Mouse (Mus musculus) bone marrow macrophage, adult 2 months (primary cell): ENCODE data around the gene Phf12. TPM values are rescaled to one million over a fixed set of nuclear protein-coding genes. Genes with fewer than 3 reads are reported as not detected.

ENCODE experiments used
- H3K27ac ChIP-seq: 2 replicates; pipeline ENCODE4 v1.5.1; 2012; ENCODE audit warnings: low read depth, low read length; ENCODE audit not compliant: insufficient read depth
- H3K4me1 ChIP-seq: 2 replicates; pipeline ENCODE4 v1.6.1; 2012; ENCODE audit warnings: low read length; ENCODE audit not compliant: control insufficient read depth, insufficient read depth
- H3K4me3 ChIP-seq: 2 replicates; pipeline ENCODE4 v1.5.1; 2012; ENCODE audit warnings: mild to moderate bottlenecking, low read length, moderate library complexity; ENCODE audit not compliant: insufficient read depth
- CTCF ChIP-seq: IDR thresholded peaks from 2 replicates; pipeline ENCODE4 v1.5.1; 2012; ENCODE audit warnings: low read depth, mild to moderate bottlenecking, low read length, moderate library complexity
- POLR2A ChIP-seq: IDR thresholded peaks from 2 replicates; pipeline ENCODE4 v1.6.1; 2012; ENCODE audit warnings: mild to moderate bottlenecking, low read depth, low read length, borderline replicate concordance
- polyA plus RNA-seq: library from polyadenylated mRNA; stranded (reverse); fragments of >200 nt; gene quantifications from 2 replicates; pipeline ENCODE4 v1.2.4, GENCODE M21; 2012; ENCODE audit not compliant: missing spikeins, insufficient read depth, insufficient read length

The Phf12 gene
- polyA plus RNA-seq, 1 experiment = 47.8 TPM

- no peak for TF ChIP-seq CTCF
- TF ChIP-seq POLR2A = no peak
- Histone ChIP-seq H3K27ac (peak overlapping the region; percentile 92), H3K4me3 (peak overlapping the region; percentile 61), H3K4me1 (peaks cover 18% of the 10 kb centered on the region)
Observed at GRCm38 (mm10) chr11:77981609-77982440, 729 bp upstream of the Phf12 start.

GRCm38 (mm10) chr11:77983191-77983936 is 810 bp downstream of the Phf12 start:
- TF ChIP-seq CTCF = no peak
- TF ChIP-seq POLR2A = no peak
- Histone ChIP-seq H3K4me3 (peak overlapping the region; percentile 94), H3K27ac (peak overlapping the region; percentile 87), H3K4me1 (peaks cover 21% of the 10 kb centered on the region)

GRCm38 (mm10) chr11:77983937-77984835 is 1.6 kb downstream of the Phf12 start:
- Histone ChIP-seq H3K4me1 (peaks cover 25% of the 10 kb centered on the region), H3K4me3 (peak overlapping the region; percentile 94), H3K27ac (peak overlapping the region; percentile 87)
- TF ChIP-seq POLR2A (no peak), CTCF (no peak)

- TF ChIP-seq POLR2A (no peak), CTCF (no peak)
- Histone ChIP-seq H3K4me1 (peaks cover 28% of the 10 kb centered on the region), H3K4me3 (peak overlapping the region; percentile 94), H3K27ac (peak overlapping the region; percentile 87)
Observed at GRCm38 (mm10) chr11:77984836-77985231, 2.3 kb downstream of the Phf12 start.

GRCm38 (mm10) chr11:77985541-77986065 is 3.0 kb downstream of the Phf12 start:
- TF ChIP-seq POLR2A (no peak), CTCF (no peak)
- H3K27ac ChIP-seq = no peak overlapping the region
- H3K4me1 ChIP-seq = peaks cover 23% of the 10 kb centered on the region
- peak overlapping the region; percentile 94; the same call in 1 of the 2 replicates for H3K4me3 ChIP-seq

- Histone ChIP-seq H3K4me1 (peaks cover 21% of the 10 kb centered on the region), H3K27ac (0 out of 2 replicates have a peak overlapping the region, but pooled peaks have one; percentile 19), H3K4me3 (no peak overlapping the region)
- no peak for TF ChIP-seq CTCF
- TF ChIP-seq POLR2A = no peak
Observed at GRCm38 (mm10) chr11:77989071-77989690, 6.6 kb downstream of the Phf12 start.

GRCm38 (mm10) chr11:77995556-77995955 is 13.0 kb downstream of the Phf12 start:
- TF ChIP-seq CTCF = no peak
- TF ChIP-seq POLR2A = no peak

GRCm38 (mm10) chr11:78006446-78006845 is 23.9 kb downstream of the Phf12 start:
- H3K4me1 ChIP-seq = no peaks in the 10 kb centered on the region
- TF ChIP-seq POLR2A = no peak
- no peak for TF ChIP-seq CTCF
- no peak overlapping the region for H3K4me3 ChIP-seq
- no peak overlapping the region for H3K27ac ChIP-seq

More at GRCm38 (mm10) chr11:77995556-77995955, 13.0 kb downstream of the Phf12 start:
- H3K4me3 ChIP-seq = no peak overlapping the region
- H3K27ac ChIP-seq = no peak overlapping the region
- no peaks in the 10 kb centered on the region for H3K4me1 ChIP-seq
